Mouse (Mus musculus): ENCODE data around the gene Ttc9c.
"Not testable (repeated sequence)": the region's sequence is repeated elsewhere in the genome, so short reads cannot be mapped to it uniquely, and the experiment has no call there.

The Ttc9c gene

GRCm38 (mm10) chr19:8818801-8819595, at the start of gene Ttc9c:
Gene Ttc9c (minus strand): TSS chr19:8819333.
- peak; percentile 97 for DNase-seq (ENCODE audit: low spot score)

- DNase-seq (ENCODE audit: low spot score) = no peak
These were observed 45.1 kb upstream of the Ttc9c start for GRCm38 (mm10) chr19:8864265-8864664.

DNA sequence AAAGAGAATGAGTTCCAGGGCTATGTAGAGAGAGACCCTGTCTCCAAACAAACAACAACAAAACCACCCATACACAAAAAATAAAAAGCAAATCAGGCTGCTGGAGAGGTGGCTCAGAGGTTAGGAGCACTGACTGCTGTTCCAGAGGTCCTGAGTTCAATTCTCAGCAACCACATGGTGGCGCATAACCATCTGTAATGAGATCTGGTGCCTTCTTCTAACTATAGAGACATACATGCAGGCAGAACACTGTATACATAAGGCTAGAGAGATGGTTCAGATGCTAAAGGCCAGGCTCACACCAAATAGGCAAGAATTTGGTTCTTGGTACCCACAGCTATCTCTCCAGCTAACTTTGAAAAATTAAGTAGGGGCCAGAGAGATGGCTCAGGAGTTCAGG, 39.9 kb upstream of the Ttc9c start:
- DNase-seq (ENCODE audit: low spot score) = no peak

DNA sequence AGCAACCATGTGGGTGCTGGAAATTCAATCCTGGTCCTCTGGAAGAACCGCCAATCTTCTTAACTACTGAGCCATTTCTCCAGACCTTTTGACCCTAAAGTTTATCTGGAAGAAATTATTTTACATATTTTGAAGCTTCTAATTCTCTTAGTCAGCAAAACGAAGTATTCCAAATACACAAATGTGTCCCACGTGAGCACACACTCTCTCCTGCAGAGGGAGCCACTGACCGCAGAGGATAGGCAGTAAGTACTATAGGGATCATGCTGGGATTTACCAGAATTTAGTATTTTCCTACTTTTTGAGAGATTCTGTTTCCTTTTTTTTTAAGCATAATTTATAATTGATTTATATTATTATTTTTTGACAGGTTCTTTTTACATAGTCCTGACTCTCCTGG, 38.6 kb upstream of the Ttc9c start:
- DNase-seq (ENCODE audit: low spot score) = no peak

GRCm38 (mm10) chr19:8853117-8853516, 34.0 kb upstream of the Ttc9c start:
- no peak for DNase-seq (ENCODE audit: low spot score)

- DNase-seq (ENCODE audit: low spot score) = no peak
These were observed 33.2 kb upstream of the Ttc9c start for GRCm38 (mm10) chr19:8852236-8852928.

- no peak for DNase-seq (ENCODE audit: low spot score)
These were observed 32.5 kb upstream of the Ttc9c start for GRCm38 (mm10) chr19:8851639-8852038.

DNA sequence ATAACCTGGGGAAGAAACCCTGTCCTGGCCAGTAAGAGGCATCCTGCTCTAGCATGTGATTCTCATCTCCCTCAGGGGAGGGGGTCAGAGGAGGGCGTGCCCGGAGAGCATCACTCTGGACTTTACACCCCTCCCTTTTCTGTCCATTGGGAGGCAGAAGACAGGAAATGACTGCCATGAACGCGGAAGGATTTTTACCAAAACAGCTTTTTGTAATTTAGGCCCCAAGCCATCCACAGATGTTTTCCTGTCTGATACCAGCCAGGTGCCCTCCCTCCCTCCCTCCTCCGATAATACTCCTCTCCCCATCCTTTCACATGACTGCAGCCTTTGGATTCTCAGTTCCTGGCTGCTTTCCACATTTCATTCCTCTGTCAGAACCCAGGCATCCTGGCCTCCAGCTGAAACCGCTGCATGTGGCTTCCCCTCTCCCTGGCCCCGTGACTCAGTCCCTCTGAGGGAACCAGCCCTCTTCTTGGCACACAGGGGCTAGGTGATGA, 31.3 kb upstream of the Ttc9c start, which contains the start of gene Lrrn4cl:
TSS of gene Lrrn4cl (plus strand) at position 367 of the 500 bp plus-strand sequence.
- DNase-seq (ENCODE audit: low spot score) = no peak

- DNase-seq (ENCODE audit: low spot score) = no peak
These were observed 29.2 kb upstream of the Ttc9c start for GRCm38 (mm10) chr19:8848356-8848755.

GRCm38 (mm10) chr19:8844371-8845129, 25.4 kb upstream of the Ttc9c start:
- DNase-seq (ENCODE audit: low spot score) = peak; percentile 47

DNA sequence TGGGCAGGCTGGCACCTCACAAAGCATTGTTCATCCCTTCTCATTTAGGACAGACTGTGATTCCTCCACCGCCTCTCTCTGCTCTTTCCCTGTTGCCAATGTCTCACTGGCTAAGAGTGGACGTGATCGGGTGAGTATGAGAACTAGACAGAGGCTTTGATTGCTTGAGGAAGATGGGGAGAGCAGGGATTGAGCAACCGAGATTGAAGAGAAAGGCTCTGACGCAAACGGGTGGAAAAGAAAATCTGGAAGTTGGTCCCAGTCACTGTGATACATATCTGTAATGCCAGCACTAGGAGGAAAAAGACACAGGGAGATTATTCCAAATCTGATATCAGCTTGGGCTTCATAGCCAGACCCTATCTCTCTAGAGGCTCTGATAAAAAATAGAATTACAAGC, 23.8 kb upstream of the Ttc9c start:
- DNase-seq (ENCODE audit: low spot score) = no peak

DNA sequence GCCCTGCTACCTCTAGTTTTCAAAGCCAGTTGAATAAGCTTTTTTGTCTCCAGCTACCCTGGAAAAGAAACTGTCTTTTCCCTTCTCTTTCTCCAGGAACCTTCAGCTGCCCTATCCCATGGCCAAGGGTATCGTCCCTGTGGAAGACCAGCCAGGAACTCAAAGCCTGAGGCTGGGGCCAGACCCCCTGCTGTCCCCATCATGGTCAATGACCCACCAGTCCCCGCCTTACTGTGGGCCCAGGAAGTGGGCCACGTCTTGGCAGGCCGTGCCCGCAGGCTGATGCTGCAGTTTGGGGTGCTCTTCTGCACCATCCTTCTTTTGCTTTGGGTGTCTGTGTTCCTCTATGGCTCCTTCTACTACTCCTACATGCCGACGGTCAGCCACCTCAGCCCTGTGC, 21.9 kb upstream of the Ttc9c start:
- DNase-seq (ENCODE audit: low spot score) = no peak

DNA sequence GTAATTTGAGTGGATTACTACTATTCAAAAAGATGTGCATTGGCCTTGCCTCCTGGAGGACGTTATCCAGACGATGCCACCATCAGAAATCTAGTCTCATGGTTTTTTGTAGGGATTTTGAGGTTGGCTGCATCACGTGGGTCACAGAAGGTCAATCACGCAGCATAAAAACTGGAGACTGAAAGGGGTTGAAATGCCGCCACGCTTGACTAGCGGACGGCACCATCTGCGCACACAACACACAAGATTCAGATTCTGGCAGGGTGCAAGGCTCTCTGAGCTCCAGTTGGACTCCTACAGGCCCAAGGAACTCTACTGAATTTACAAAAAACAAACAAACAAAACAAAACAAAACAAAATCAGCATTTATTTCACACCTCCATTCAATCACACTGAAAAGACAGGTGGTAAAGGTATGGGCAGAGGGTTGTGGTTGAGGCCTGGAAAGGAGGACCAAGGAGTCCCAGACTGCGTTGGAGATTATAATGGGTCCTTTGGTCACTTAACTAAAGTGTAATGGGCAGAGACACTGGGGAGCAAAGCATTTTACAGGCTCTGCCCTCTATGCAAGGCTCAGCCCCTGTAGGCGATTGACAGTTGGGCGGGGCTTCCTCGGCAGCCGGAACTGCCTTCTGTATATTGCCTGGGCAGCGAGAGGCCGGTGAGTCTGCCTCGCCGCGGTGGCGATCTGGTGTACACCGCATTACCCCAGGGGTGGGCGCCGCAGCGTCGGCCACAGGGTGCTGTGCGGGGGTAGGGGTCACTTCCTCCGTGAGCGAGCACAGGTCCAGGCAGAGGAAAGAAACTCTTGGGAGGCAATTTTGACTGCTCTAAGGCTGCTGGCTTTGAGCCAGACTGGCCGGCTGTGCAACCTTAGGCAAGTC, 21.0 kb upstream of the Ttc9c start:
- peak; percentile 64 for DNase-seq (ENCODE audit: low spot score)

GRCm38 (mm10) chr19:8839103-8839907, 20.2 kb upstream of the Ttc9c start, which contains the start of gene Gng3:
Gene Gng3 (minus strand): TSS chr19:8839194.
- no peak for DNase-seq (ENCODE audit: low spot score)

DNA sequence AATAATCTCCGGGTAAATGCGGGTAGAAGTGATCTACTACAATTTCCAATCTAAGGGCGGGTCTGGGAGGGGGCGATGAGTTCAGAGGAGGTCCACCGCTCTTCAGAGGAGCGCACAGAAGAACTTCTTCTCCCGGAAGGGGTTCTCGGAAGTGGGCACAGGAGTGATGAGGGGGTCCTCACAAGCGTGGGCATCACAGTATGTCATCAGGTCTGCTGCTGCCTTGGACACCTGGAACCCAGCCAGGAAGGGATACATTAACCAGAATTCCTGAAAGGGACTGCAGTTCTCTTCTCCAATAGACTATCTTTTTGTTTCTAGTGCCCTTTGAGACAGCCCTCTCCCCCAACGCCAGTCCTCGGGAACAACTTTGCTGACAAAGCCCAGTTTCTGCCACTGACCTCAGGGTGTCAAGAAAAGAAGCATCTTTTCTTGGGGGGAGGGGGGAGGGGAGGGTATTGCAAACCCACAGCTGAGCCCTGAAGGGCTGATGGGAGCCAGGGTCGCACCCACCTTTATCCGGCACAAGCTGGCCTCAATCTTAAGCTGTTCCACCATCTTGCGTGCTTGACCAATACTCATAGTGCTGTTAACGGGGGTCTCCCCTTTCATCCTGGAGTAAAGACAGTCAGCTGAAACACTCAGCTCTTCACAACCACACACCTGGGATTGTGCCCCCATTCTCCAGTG, 19.1 kb upstream of the Ttc9c start:
- peak; percentile 54 for DNase-seq (ENCODE audit: low spot score)

GRCm38 (mm10) chr19:8837251-8837791, 18.2 kb upstream of the Ttc9c start, which contains the start of gene Bscl2:
Gene Bscl2 (plus strand): TSS chr19:8837467.
- peak; percentile 85 for DNase-seq (ENCODE audit: low spot score)

DNA sequence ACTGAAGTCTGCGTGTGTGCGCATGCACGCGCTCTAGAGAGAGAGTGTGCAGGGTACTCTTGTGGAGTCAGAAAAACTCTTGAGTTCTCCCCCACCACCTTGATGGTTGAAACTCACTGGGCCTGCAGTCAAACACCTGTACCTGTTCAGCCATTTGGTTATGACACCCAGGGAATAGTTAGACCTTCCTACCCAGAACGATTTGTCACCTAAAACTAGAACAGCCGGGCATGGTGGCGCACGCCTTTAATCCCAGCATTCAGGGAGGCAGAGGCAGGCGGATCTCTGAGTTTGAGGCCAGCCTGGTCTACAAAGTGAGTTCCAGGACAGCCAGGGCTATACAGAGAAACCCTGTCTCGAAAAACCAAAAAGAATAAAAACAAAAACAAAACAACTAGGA, 17.2 kb upstream of the Ttc9c start:
- DNase-seq (ENCODE audit: low spot score) = not testable (repeated sequence)

DNA sequence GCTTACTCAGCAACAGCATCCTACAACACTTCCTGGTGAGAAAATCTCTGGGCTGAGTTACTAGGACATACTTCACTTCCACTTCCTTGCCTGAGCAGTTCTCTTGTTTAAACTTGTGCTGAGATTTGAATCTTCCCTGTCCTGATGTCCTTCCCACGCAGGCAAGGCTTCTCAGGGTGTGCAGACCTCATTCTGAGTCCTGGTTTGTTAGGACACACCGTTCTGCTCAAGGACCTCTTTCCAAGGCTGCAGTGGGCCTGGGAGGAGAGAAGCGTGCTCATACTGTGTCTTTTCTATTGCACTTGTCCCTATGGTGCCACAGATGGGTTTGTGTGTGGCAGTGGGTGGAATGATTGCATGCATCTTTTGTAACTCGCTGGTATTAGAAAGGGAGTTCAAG, 13.8 kb upstream of the Ttc9c start:
- no peak for DNase-seq (ENCODE audit: low spot score)

DNA sequence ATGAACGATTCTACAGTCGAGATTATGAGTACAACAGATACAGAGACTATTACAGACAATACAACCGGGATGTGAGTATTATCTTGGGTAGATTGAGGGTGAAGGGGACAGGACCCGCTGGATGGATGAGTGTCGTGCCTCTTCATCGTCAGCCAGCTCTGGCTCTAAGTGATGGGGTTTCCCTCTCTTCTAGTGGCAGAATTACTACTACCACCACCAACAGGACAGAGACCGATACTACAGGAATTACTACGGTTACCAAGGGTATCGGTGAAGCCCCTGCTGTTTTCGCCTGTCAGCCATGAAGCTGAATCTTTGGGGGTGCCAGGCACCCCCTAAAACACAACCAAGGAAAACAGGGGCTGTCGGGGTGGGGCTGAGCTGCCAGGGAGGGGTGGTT, 12.1 kb upstream of the Ttc9c start:
- no peak for DNase-seq (ENCODE audit: low spot score)

DNA sequence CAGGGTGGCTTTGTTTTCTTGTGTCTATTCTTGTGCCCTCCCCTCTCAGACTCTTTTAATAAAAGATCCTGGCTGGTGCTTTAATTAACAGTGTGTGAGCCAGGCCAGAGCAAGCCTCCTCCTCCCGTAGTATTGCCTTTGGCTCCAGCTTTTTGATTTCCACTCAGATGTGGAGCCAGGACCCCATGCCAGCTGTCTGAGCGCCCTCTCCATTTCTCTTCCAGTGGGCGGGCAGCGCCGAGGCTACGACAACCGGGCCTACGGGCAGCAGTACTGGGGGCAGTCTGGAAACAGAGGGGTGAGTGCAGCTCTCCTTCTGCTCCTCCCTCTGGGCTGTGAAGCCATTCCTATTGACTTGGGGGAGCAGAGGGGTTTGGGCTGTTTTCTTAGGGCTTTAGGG, 11.5 kb upstream of the Ttc9c start:
- no peak for DNase-seq (ENCODE audit: low spot score)
